Mouse (Mus musculus) liver, adult 2 months (tissue): ENCODE results near the gene Bloc1s4.

ENCODE experiments used
- CTCF ChIP-seq: fragments of 200-500 bp; IDR thresholded peaks from 2 replicates; pipeline ENCODE4 v1.5.1; 2011; ENCODE audit warnings: low read depth, low read length, control low read depth
- POLR2A ChIP-seq: fragments of 200-500 bp; IDR thresholded peaks from 2 replicates; pipeline ENCODE4 v1.6.1; 2011; ENCODE audit warnings: low read length, control low read depth; ENCODE audit not compliant: insufficient read depth; ENCODE audit errors: extremely low read depth

GRCm38 (mm10) chr5:36769603-36770002 is 21.2 kb upstream of the Bloc1s4 start:
- TF ChIP-seq CTCF (no peak), POLR2A (no peak)
